Mouse (Mus musculus) embryo, embryonic 10 days (tissue): ENCODE measurements around the gene Sdr16c6.

Experiments
- DNase-seq: peaks from one replicate; pipeline ENCODE4 v3.0.0-alpha.2; 2015; ENCODE audit warnings: low spot score

The Sdr16c6 gene

DNA sequence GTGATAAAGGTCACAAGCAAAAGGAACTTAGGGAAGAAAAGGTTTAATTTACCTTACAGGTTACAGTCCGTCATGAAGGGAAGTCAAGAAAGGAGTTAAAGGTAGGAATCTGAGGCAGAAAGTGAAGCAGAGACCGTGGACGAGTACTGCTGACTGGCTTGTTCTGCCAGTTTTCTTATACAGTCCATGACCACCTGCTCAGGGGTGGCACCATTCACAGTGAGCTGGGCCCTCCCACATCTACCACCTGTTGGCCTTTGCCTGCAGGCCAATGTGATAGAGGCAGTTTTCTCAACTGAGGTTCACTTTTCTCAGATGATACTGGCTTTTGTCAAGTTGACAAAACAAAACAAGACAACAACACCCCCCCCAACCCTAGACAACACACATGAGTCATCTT, at the start of gene Sdr16c6:
Gene Sdr16c6 (minus strand): TSS at position 151 of the 400 bp plus-strand sequence.
- DNase-seq = no peak

DNA sequence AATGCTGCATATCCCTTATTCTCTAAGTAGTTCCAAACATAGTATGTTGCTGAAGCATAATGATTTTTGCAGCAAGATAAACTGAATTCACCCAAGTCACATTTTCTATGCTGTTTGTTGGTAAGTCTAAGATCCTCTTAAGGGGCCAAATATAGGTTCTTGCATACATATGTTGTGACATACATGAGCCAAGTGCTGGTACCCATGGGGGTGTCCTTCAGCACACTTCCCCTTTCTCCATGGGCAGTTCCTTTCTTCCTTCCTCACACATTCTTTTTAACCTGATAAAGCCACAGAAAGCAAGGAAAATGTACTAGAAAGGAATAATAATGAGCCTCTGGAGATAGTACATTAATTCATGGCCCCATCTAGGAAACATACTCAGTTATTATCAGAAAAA, 2.9 kb upstream of the Sdr16c6 start:
- DNase-seq = no peak

DNA sequence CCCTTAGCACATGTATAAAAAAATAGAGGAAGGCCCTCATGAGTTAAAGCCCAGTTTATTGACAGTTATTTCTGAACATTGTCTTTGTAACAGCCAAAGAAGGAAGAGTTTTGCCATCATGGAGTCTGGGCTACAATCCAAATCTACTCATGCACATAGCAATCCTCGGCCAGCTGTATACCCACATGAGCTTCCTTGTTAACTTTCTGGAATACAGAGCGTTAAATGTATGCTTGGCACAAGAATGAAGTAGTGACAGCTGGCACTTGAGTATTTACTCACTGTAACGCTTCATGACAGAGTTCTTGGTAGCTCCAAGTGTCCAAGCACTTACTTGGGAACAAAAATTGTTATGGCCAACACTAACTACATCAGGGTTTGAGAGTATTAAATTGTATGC, 1.8 kb upstream of the Sdr16c6 start:
- DNase-seq = no peak

DNA sequence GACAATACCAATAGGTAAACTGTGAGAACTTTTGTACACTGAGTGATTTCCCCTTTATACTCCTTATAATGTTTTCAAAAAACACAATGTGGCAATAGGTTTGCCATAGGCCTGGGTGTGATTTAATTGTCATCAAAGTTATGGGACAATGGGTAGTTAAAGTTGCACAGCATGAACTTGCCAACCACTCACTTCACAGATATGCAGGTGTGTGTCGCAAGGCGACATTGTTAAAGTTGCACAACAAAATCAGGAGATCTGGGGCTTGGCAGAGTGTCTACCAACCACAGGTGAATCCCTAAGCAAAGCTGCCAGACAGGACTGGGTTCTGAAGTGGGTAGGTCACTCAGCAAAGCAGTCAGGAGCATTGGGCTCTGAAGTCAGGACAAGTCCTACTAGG, 1.3 kb downstream of the Sdr16c6 start:
- no peak for DNase-seq
